Mouse (Mus musculus) ES-Bruce4 (cell line): ENCODE data around the gene Trcg1.

Experiments used
- CTCF ChIP-seq: IDR thresholded peaks from one replicate; pipeline ENCODE4 v1.8.1; 2011; ENCODE audit warnings: low read depth, low read length
- POLR2A ChIP-seq: IDR thresholded peaks from one replicate; pipeline ENCODE4 v1.8.1; 2011; ENCODE audit warnings: low read length; ENCODE audit not compliant: insufficient read depth

- TF ChIP-seq POLR2A (no peak), CTCF (no peak)
These were observed 11.9 kb downstream of the Trcg1 start for GRCm38 (mm10) chr9:57248030-57248942.
